Mouse (Mus musculus) layer of hippocampus, adult 2 months (tissue): ENCODE data around the gene Hcar2. TPM values are rescaled to one million over a fixed set of nuclear protein-coding genes. Genes with fewer than 3 reads are reported as not detected.
A peak's percentile ranks its signal among the peaks of the same experiment; 100 is the strongest.

Source experiments
- DNase-seq, 2 experiments: peaks; one replicate each; pipeline ENCODE4 v3.0.0; 2022; ENCODE audit warnings: low spot score in 2 of 2
- H3K27ac ChIP-seq: fragments of 200-600 bp; 2 replicates; pipeline ENCODE4 v1.8.1; 2022
- H3K4me3 ChIP-seq: fragments of 200-600 bp; 2 replicates; pipeline ENCODE4 v1.8.1; 2022; ENCODE audit warnings: mild to moderate bottlenecking
- CTCF ChIP-seq: fragments of 200-600 bp; conservative IDR thresholded peaks from 2 replicates; pipeline ENCODE4 v1.8.1; 2022; ENCODE audit warnings: antibody characterized with exemption, mild to moderate bottlenecking, moderate library complexity
- total RNA-seq, 2 experiments: library from RNA; stranded (reverse); gene quantifications; 2 replicates each; pipeline ENCODE4 v1.2.3; 2021

Hcar2 gene
- total RNA-seq, 2 experiments from 2014 or later: not detected

DNA sequence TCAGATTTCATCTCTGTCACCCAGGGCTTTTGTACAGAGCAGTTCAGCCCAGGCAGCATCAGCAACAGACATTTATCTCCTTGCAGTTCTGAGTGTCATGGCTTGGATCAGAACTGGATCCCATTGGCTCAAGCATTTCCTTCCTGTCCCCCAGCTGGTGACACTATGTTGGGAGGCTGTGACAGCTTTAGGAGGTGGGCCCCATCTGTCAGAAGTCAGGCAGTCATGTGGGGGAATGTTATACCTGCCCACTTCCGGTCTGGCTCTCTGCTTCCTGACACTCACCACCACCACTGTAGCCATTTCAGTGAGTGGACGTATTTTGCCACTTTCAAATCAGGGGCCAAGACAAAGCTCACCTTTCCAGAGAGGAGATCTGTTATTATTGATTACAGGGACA, 13.9 kb downstream of the Hcar2 start:
- H3K27ac ChIP-seq: no peak overlapping the region
- H3K4me3 ChIP-seq: no peak overlapping the region
- no peak for DNase-seq
- TF ChIP-seq CTCF: no peak

- H3K4me3 ChIP-seq: no peak overlapping the region
- no peak for DNase-seq
- no peak overlapping the region for H3K27ac ChIP-seq
- no peak for TF ChIP-seq CTCF
These were observed 21.0 kb downstream of the Hcar2 start for GRCm38 (mm10) chr5:123844316-123844715.

DNA sequence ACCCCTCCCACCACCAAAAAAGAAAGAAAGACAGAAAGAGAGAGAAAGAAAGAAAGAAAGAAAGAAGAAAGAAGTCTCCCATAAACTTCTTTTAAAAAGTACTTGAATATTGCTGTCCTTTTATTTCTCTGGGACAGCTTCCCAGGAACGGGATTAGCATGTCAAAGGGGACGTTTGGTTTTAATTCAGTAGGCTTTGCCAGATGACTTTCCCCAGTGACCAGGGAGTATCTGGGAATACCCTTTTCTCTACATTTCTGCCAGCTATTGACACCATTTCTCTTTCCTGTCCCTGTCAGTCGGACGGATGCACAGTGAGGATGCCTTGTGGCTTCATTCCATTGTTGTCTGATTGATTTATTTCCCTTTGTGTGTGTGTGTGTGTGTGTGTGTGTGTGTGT, 21.5 kb downstream of the Hcar2 start:
- Histone ChIP-seq H3K27ac (no peak overlapping the region), H3K4me3 (no peak overlapping the region)
- no peak for TF ChIP-seq CTCF
- no peak for DNase-seq

DNA sequence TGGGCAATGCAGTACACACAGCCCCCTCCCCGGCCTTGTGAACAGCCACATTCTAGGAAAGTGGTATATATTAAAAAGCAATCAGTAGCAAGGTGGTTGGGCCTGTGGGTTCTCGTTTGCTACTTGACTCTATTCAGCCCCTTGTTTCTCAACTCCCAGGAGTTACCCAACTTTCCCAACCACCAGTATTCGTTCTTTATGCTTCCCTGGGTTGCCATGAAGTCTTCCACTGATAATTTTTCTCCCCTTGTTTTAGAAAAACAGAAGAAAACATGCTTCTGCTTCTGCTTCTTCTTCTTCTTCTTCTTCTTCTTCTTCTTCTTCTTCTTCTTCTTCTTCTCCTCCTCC, 22.4 kb downstream of the Hcar2 start:
- no peak for TF ChIP-seq CTCF
- no peak overlapping the region for H3K4me3 ChIP-seq
- no peak overlapping the region for H3K27ac ChIP-seq
- no peak for DNase-seq

DNA sequence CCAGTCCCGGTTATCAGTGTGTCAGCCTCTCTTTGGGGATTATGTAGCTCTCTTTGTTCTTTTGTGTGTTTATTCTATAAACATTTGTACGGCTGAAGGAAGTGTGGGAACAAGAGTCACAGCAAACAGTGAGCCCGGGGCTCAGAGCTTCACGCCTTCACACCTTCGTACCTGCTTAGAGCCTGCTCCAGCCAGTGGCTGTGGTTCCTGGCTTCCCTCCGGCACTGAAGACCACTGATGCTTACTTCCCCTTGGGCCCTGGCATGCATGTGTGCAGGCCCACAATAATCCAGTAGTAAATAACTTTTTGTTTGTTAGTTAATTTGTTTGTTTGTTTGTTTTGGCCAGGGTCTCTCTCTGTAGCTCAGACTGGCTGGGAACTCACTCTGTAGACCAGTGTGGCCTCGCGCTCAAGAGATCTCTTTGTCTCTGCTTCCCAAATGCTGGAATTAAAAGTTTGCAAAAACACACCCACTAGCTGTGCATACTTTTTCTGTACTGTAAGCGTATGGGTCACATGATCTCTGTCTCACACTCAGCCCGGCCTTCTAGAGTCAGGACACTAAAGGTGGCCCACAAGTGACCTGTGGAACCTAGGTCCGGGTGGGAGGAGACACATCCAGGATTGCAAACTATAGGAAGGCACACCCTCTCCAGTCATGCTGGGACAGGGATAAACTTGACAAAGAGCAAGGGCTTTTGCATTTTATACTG, 22.9 kb downstream of the Hcar2 start:
- no peak for DNase-seq
- Histone ChIP-seq H3K4me3 (no peak overlapping the region), H3K27ac (no peak overlapping the region)
- no peak for TF ChIP-seq CTCF

DNA sequence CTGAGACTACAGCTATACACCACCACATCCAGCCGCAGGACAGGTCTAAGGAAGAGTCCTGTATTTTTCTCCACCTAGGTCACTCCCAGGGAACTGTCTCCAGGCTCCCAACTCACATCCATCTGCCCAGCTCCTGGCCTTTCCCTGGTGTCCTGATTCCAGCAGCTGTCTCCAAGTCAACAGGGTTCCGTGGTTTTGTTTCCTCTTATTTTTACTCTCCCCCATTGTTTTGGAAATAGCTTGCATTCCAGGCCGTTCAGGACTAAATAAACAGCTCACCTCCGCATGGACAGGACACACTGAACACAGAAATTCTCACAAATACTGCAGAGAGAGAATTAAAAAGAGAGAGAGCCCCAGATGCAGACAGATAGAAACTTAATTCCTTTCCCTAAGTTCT, 27.9 kb downstream of the Hcar2 start:
- H3K4me3 ChIP-seq: no peak overlapping the region
- H3K27ac ChIP-seq: no peak overlapping the region
- DNase-seq: no peak
- TF ChIP-seq CTCF: no peak

DNA sequence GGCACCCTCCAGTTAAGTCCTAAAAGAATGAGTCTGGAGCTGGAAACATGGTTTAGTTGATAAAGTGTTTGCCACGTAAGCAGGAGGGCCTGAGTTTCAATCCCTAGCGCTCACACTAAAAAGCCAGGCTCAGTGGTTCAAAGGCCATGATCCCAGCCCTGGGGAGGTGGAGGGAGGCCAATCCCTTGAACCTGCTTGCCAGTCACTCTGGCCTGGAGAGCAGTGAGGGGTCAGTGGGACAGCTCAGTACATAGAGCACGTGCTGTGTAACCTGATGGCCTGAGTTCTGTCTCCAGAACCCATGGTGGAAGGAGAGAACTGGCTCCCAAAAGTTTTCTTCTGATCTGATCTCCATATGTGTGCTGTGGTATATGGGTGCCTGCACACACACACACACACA, 30.5 kb downstream of the Hcar2 start:
- Histone ChIP-seq H3K4me3 (no peak overlapping the region), H3K27ac (no peak overlapping the region)
- DNase-seq: no peak
- TF ChIP-seq CTCF: no peak

- TF ChIP-seq CTCF: no peak
- DNase-seq: no peak
- H3K4me3 ChIP-seq: no peak overlapping the region
- no peak overlapping the region for H3K27ac ChIP-seq
These were observed 33.0 kb downstream of the Hcar2 start for GRCm38 (mm10) chr5:123832309-123832708.

GRCm38 (mm10) chr5:123827659-123828091, 37.6 kb downstream of the Hcar2 start:
- peak; percentile 45 to 47 for DNase-seq
- no peak overlapping the region for H3K4me3 ChIP-seq
- peak; percentile 80 for TF ChIP-seq CTCF
- no peak overlapping the region for H3K27ac ChIP-seq

GRCm38 (mm10) chr5:123822706-123823105, 42.6 kb downstream of the Hcar2 start:
- Histone ChIP-seq H3K27ac (peak overlapping the region; percentile 40; the same call in 1 of the 2 replicates), H3K4me3 (no peak overlapping the region)
- TF ChIP-seq CTCF: no peak
- no peak for DNase-seq

- DNase-seq: no peak
- Histone ChIP-seq H3K4me3 (no peak overlapping the region), H3K27ac (no peak overlapping the region)
- no peak for TF ChIP-seq CTCF
These were observed 44.1 kb downstream of the Hcar2 start for GRCm38 (mm10) chr5:123821264-123821571.

DNA sequence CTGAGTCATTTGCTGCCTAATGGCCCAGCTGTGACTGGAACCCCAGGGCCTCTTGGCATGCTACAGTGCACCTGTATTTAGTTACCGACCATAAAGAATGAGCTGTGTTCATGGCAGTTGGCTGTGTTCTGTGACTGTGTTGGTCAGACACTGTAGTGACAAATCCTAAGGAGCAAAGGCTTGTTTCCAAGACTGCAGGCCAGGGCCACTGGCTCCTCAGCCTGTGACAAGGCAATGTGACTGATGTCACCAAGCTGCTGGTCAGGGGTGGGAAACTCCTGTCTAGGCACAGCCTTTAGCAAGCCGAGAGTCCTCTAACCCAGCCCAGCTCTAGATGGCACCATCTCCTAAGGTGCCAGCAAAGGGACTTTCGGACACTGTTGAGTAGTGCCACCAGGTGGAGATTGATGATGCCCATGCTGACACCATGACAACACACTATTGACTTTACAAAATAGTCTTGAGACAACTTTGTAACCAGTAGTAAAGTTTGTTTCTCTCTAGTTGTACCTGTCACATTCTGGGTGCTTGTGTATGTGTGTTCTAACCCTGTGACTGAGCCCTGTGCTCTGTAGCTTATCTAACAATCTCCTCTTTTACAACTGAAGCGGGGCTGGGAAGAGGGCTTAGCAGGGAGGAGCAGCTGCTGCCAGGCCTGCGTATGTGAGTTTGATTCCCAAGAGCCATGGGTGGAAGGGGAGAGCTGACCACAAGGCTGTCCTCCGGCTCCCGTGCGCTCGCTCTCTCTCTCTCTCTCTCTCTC, 44.6 kb downstream of the Hcar2 start:
- Histone ChIP-seq H3K27ac (no peak overlapping the region), H3K4me3 (no peak overlapping the region)
- no peak for DNase-seq
- peak; percentile 62 for TF ChIP-seq CTCF

- H3K27ac ChIP-seq: peak overlapping the region; percentile 5; the same call in 1 of the 2 replicates
- no peak overlapping the region for H3K4me3 ChIP-seq
- TF ChIP-seq CTCF: no peak
- DNase-seq: peak; percentile 35 to 67
These were observed 46.2 kb downstream of the Hcar2 start for GRCm38 (mm10) chr5:123818941-123819577.

DNA sequence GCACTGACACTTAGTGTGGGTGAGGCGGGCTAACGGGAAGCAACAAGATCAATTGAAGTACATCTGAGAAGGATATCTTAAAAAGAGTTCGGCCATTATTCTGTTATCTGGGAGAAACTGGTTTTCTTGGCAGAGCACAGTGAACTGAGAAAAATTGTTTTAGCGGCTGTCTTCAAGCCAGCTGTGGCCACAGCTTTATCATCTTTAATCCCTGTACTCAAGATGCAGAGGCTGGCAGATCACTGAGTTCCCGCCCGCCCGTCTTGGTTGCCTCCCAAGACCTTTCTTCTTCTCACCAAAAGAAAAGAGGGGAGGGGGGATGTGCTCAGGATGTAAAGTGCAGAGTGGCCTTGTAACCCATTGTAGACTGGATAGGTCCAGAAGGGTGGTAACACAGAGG, 48.4 kb downstream of the Hcar2 start:
- no peak for DNase-seq
- TF ChIP-seq CTCF: no peak
- H3K4me3 ChIP-seq: no peak overlapping the region
- no peak overlapping the region for H3K27ac ChIP-seq

Other genes starting within 250 kb of the Hcar2 start
- 100 to 1,000 TPM; 136 to 144 TPM for gene Clip1, start 180.9 kb downstream of the Hcar2 start, total RNA-seq
- gene Zcchc8, start 144.4 kb downstream of the Hcar2 start, total RNA-seq: 10 to 100 TPM; 54.4 to 56.0 TPM
- gene Rsrc2, start 116.1 kb downstream of the Hcar2 start, total RNA-seq: 100 to 1,000 TPM in 1 of 2 experiments, 10 to 100 TPM in 1; 93.7 to 109 TPM
- 1 to 10 TPM; 2.2 to 2.8 TPM for gene Kntc1, start 115.8 kb downstream of the Hcar2 start, total RNA-seq
- gene Hcar1, start 14.5 kb upstream of the Hcar2 start, total RNA-seq: 1 to 10 TPM in 1 of 2 experiments, under 1 TPM in 1; 0.69 to 1.0 TPM
- gene Denr, start 41.7 kb upstream of the Hcar2 start, total RNA-seq: 10 to 100 TPM; 64.7 to 66.7 TPM
- 1 to 10 TPM in 1 of 2 experiments, under 1 TPM in 1; 0.87 to 1.3 TPM for gene Gm43518, start 61.9 kb upstream of the Hcar2 start, total RNA-seq
- 1 to 10 TPM; 2.6 to 4.5 TPM for gene Ccdc62, start 65.2 kb upstream of the Hcar2 start, total RNA-seq
- gene Hip1r, start 108.1 kb upstream of the Hcar2 start, total RNA-seq: 10 to 100 TPM; 42.8 to 43.8 TPM
- gene Vps37b, start 166.8 kb upstream of the Hcar2 start, total RNA-seq: 10 to 100 TPM; 36.8 to 42.2 TPM
- gene Abcb9, start 230.3 kb upstream of the Hcar2 start, total RNA-seq: 10 to 100 TPM; 27.0 to 31.7 TPM
- gene Ogfod2, start 246.8 kb upstream of the Hcar2 start, total RNA-seq: 10 to 100 TPM; 32.7 to 38.7 TPM